Mouse (Mus musculus) liver, adult 2 months (tissue): Measurements from ENCODE around the gene Tdrd12.

Source experiments
- CTCF ChIP-seq: fragments of 200-500 bp; IDR thresholded peaks from 2 replicates; pipeline ENCODE4 v1.5.1; 2011; ENCODE audit warnings: low read depth, low read length, control low read depth
- POLR2A ChIP-seq: fragments of 200-500 bp; IDR thresholded peaks from 2 replicates; pipeline ENCODE4 v1.6.1; 2011; ENCODE audit warnings: low read length, control low read depth; ENCODE audit not compliant: insufficient read depth; ENCODE audit errors: extremely low read depth

DNA sequence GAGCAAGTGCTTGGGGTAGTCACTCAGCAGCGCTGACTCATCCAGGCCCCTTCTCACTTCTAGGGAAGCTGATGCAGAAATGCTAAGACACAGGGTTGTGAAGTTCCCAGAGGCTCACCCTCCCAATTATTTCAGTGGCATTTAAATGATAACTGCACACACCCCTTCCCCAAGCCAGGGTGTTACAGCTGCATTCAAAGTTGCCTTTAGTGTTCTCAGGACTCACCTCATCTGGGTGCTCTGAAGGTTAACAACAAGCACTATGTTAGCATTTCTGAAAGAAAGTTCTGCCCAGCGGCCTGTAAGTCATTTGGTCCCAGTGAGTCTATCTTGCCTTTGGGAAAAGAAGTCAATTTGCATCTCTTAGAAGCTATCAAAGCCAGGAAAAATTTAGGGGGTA is 69.7 kb downstream of the Tdrd12 start:
- TF ChIP-seq CTCF (no peak), POLR2A (no peak)
